Mouse (Mus musculus) cerebellum, adult 2 months (tissue): ENCODE data around the gene Gm12184.

Experiments used
- CTCF ChIP-seq: fragments of 200-500 bp; IDR thresholded peaks from 2 replicates; pipeline ENCODE4 v1.5.1; 2011; ENCODE audit warnings: low read depth, mild to moderate bottlenecking, control low read depth, low read length, moderate library complexity, borderline replicate concordance; ENCODE audit not compliant: insufficient read depth
- POLR2A ChIP-seq: fragments of 200-500 bp; IDR thresholded peaks from 2 replicates; pipeline ENCODE4 v1.6.1; 2011; ENCODE audit warnings: low read length, control low read depth, borderline replicate concordance; ENCODE audit not compliant: insufficient read depth

- TF ChIP-seq POLR2A, result no peak
- no peak for TF ChIP-seq CTCF
These were observed 6.2 kb downstream of the Gm12184 start for GRCm38 (mm10) chr11:48820308-48820674.
